Mouse (Mus musculus) natural killer cell, adult 2 months (primary cell): Measurements from ENCODE around the gene Tent4a.

ENCODE experiments used
- DNase-seq, 2 experiments: peaks; one replicate each; pipeline ENCODE4 v3.0.0; 2022; ENCODE audit warnings: low spot score in 2 of 2

Tent4a gene

GRCm38 (mm10) chr13:69547488-69548180, 13.2 kb upstream of the Tent4a start:
- no peak for DNase-seq

GRCm38 (mm10) chr13:69545019-69545418, 10.6 kb upstream of the Tent4a start:
- DNase-seq: peak; percentile 34 to 60

- no peak for DNase-seq
Measured at GRCm38 (mm10) chr13:69543595-69543994, 9.2 kb upstream of the Tent4a start.

- DNase-seq: no peak
Measured at GRCm38 (mm10) chr13:69542571-69543352, 8.3 kb upstream of the Tent4a start.

GRCm38 (mm10) chr13:69541776-69542175, 7.4 kb upstream of the Tent4a start:
- DNase-seq: no peak

- no peak for DNase-seq
Measured at GRCm38 (mm10) chr13:69541209-69541608, 6.8 kb upstream of the Tent4a start.

GRCm38 (mm10) chr13:69538327-69538726, 3.9 kb upstream of the Tent4a start:
- DNase-seq: no peak

GRCm38 (mm10) chr13:69537366-69537765, 2.9 kb upstream of the Tent4a start:
- DNase-seq: no peak

GRCm38 (mm10) chr13:69536021-69536420, 1.6 kb upstream of the Tent4a start:
- DNase-seq: no peak

- DNase-seq: peak; percentile 95 to 97
Measured at GRCm38 (mm10) chr13:69534654-69535551, 486 bp upstream of the Tent4a start.

- DNase-seq: peak; percentile 15 to 24
Measured at GRCm38 (mm10) chr13:69533405-69534333, 748 bp downstream of the Tent4a start, which contains the start of gene Nsun2. Gene Nsun2, plus strand, starts transcription at chr13:69533746.

- DNase-seq: no peak
Measured at GRCm38 (mm10) chr13:69532893-69533404, 1.5 kb downstream of the Tent4a start.

GRCm38 (mm10) chr13:69532101-69532892, 2.1 kb downstream of the Tent4a start:
- no peak for DNase-seq

GRCm38 (mm10) chr13:69531431-69531830, 3.0 kb downstream of the Tent4a start:
- DNase-seq: no peak

- no peak for DNase-seq
Measured at GRCm38 (mm10) chr13:69530951-69531350, 3.5 kb downstream of the Tent4a start.

GRCm38 (mm10) chr13:69530156-69530555, 4.3 kb downstream of the Tent4a start:
- no peak for DNase-seq

GRCm38 (mm10) chr13:69528531-69528930, 5.9 kb downstream of the Tent4a start:
- DNase-seq: no peak

- DNase-seq: no peak
Measured at GRCm38 (mm10) chr13:69525867-69526266, 8.6 kb downstream of the Tent4a start.

- no peak for DNase-seq
Measured at GRCm38 (mm10) chr13:69524158-69524530, 10.3 kb downstream of the Tent4a start.
